Mouse (Mus musculus): Measurements from ENCODE around the gene Rnf183. TPM values are rescaled to one million over a fixed set of nuclear protein-coding genes. Genes with fewer than 3 reads are reported as not detected.

Gene Rnf183
- polyA plus RNA-seq, 1 experiment from 2014 or later = not detected

- no peak for ATAC-seq
- H3K36me3 ChIP-seq (ENCODE audit: control insufficient read depth, insufficient read depth, low read length) = peaks cover 20% of the 10 kb centered on the region; the same call in 1 of the 2 replicates
- H3K27me3 ChIP-seq (replicated peaks; ENCODE audit: control insufficient read depth, insufficient read depth, low read length) = no peaks in the 10 kb centered on the region
- H3K9ac ChIP-seq (ENCODE audit: low read depth, low read length) = no peak overlapping the region
- H3K27ac ChIP-seq (ENCODE audit: low read length) = no peak overlapping the region
- no peaks in the 10 kb centered on the region for H3K4me1 ChIP-seq (ENCODE audit: control insufficient read depth, insufficient read depth, low read length)
- H3K9me3 ChIP-seq (ENCODE audit: control insufficient read depth, low read length) = no peaks in the 10 kb centered on the region
- 61% methylated on average over 6 of the region's 6 CpGs for WGBS
- H3K4me2 ChIP-seq (ENCODE audit: low read depth, low read length) = no peak overlapping the region
- no peak overlapping the region for H3K4me3 ChIP-seq (ENCODE audit: low read length)
Measured at GRCm38 (mm10) chr4:62393459-62393858, 41.6 kb downstream of the Rnf183 start.

GRCm38 (mm10) chr4:62391892-62392291 lies 43.2 kb downstream of the Rnf183 start:
- Histone ChIP-seq H3K4me2 (ENCODE audit: low read depth, low read length) (no peak overlapping the region), H3K4me3 (ENCODE audit: low read length) (no peak overlapping the region), H3K36me3 (ENCODE audit: control insufficient read depth, insufficient read depth, low read length) (peaks cover 15% of the 10 kb centered on the region; the same call in 1 of the 2 replicates), H3K27me3 (replicated peaks; ENCODE audit: control insufficient read depth, insufficient read depth, low read length) (no peaks in the 10 kb centered on the region), H3K9me3 (ENCODE audit: control insufficient read depth, low read length) (no peaks in the 10 kb centered on the region), H3K27ac (ENCODE audit: low read length) (no peak overlapping the region), H3K9ac (ENCODE audit: low read depth, low read length) (no peak overlapping the region), H3K4me1 (ENCODE audit: control insufficient read depth, insufficient read depth, low read length) (no peaks in the 10 kb centered on the region)
- WGBS = 84% methylated on average over 7 of the region's 7 CpGs
- no peak for ATAC-seq

- Histone ChIP-seq H3K4me3 (ENCODE audit: low read length) (no peak overlapping the region), H3K9me3 (ENCODE audit: control insufficient read depth, low read length) (no peaks in the 10 kb centered on the region), H3K4me1 (ENCODE audit: control insufficient read depth, insufficient read depth, low read length) (peaks cover under 1% of the 10 kb centered on the region; the same call in 1 of the 2 replicates), H3K27me3 (replicated peaks; ENCODE audit: control insufficient read depth, insufficient read depth, low read length) (no peaks in the 10 kb centered on the region), H3K4me2 (ENCODE audit: low read depth, low read length) (no peak overlapping the region), H3K27ac (ENCODE audit: low read length) (peak overlapping the region; percentile 33), H3K9ac (ENCODE audit: low read depth, low read length) (no peak overlapping the region), H3K36me3 (ENCODE audit: control insufficient read depth, insufficient read depth, low read length) (peaks cover 15% of the 10 kb centered on the region; the same call in 1 of the 2 replicates)
- WGBS = 65% methylated on average over 5 of the region's 5 CpGs
- ATAC-seq = peak; percentile 80
Measured at GRCm38 (mm10) chr4:62389592-62390512, 45.2 kb downstream of the Rnf183 start.

DNA sequence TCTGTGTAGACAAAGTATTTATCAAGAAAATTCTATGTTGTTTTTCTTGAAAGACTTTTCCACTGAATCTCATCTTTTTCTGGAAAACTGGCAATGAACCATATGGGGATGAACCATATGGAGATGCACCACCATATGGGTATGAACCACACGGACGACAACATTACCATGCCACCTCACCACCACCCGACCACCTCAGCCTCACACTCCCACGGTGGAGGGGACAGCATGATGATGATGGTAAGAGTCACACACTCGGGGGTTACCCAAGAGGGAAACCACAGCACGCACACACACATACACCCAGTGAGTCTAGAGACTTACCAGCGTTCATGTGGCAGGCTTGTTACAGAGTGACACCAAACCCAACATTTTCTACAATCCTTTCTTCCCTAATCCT lies 49.6 kb downstream of the Rnf183 start:
- ATAC-seq = no peak
- Histone ChIP-seq H3K4me1 (ENCODE audit: control insufficient read depth, insufficient read depth, low read length) (peaks cover 8% of the 10 kb centered on the region; the same call in 1 of the 2 replicates), H3K27me3 (replicated peaks; ENCODE audit: control insufficient read depth, insufficient read depth, low read length) (no peaks in the 10 kb centered on the region), H3K27ac (ENCODE audit: low read length) (no peak overlapping the region), H3K36me3 (ENCODE audit: control insufficient read depth, insufficient read depth, low read length) (0 out of 2 replicates have a peak, but pooled peaks cover 7% of the 10 kb centered on the region), H3K9ac (ENCODE audit: low read depth, low read length) (no peak overlapping the region), H3K9me3 (ENCODE audit: control insufficient read depth, low read length) (no peaks in the 10 kb centered on the region), H3K4me2 (ENCODE audit: low read depth, low read length) (no peak overlapping the region), H3K4me3 (ENCODE audit: low read length) (no peak overlapping the region)
- 94% methylated on average over 7 of the region's 7 CpGs for WGBS

GRCm38 (mm10) chr4:62384159-62384558 lies 50.9 kb downstream of the Rnf183 start:
- no peak overlapping the region for H3K4me3 ChIP-seq (ENCODE audit: low read length)
- H3K27me3 ChIP-seq (replicated peaks; ENCODE audit: control insufficient read depth, insufficient read depth, low read length) = no peaks in the 10 kb centered on the region
- H3K4me2 ChIP-seq (ENCODE audit: low read depth, low read length) = no peak overlapping the region
- H3K36me3 ChIP-seq (ENCODE audit: control insufficient read depth, insufficient read depth, low read length) = 0 out of 2 replicates have a peak, but pooled peaks cover 6% of the 10 kb centered on the region
- peaks cover 8% of the 10 kb centered on the region for H3K4me1 ChIP-seq (ENCODE audit: control insufficient read depth, insufficient read depth, low read length)
- H3K9ac ChIP-seq (ENCODE audit: low read depth, low read length) = no peak overlapping the region
- H3K27ac ChIP-seq (ENCODE audit: low read length) = peak overlapping the region; percentile 62
- 71% methylated on average over 1 of the region's 1 CpGs for WGBS
- no peak for ATAC-seq
- no peaks in the 10 kb centered on the region for H3K9me3 ChIP-seq (ENCODE audit: control insufficient read depth, low read length)

- Histone ChIP-seq H3K4me2 (ENCODE audit: low read depth, low read length) (no peak overlapping the region), H3K9me3 (ENCODE audit: control insufficient read depth, low read length) (no peaks in the 10 kb centered on the region), H3K27me3 (replicated peaks; ENCODE audit: control insufficient read depth, insufficient read depth, low read length) (no peaks in the 10 kb centered on the region), H3K9ac (ENCODE audit: low read depth, low read length) (no peak overlapping the region), H3K36me3 (ENCODE audit: control insufficient read depth, insufficient read depth, low read length) (0 out of 2 replicates have a peak, but pooled peaks cover 4% of the 10 kb centered on the region), H3K27ac (ENCODE audit: low read length) (peak overlapping the region; percentile 62), H3K4me1 (ENCODE audit: control insufficient read depth, insufficient read depth, low read length) (peaks cover 8% of the 10 kb centered on the region), H3K4me3 (ENCODE audit: low read length) (no peak overlapping the region)
- peak; percentile 73 for ATAC-seq
- WGBS = 63% methylated on average over 7 of the region's 7 CpGs
Measured at GRCm38 (mm10) chr4:62383752-62384151, 51.3 kb downstream of the Rnf183 start.

DNA sequence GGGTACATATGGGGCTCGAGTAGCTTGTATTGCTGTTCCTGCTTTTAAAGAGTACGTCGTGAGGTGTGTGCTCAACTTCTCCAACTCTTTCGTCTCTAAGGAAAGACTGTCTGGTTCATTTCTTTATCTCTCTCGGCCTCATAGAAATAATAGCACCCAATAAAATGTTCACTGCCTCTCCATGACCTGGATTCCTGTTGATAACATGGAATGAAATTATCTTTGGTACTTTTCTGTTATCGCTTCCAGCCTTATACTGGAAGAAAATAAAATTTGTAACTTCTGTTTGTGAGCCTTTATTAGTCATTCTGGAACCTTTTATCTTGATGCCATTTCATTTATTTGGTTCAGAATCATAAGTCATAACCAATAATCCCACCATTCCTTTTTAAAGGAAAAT lies 51.8 kb downstream of the Rnf183 start:
- H3K36me3 ChIP-seq (ENCODE audit: control insufficient read depth, insufficient read depth, low read length) = no peaks in the 10 kb centered on the region
- H3K4me2 ChIP-seq (ENCODE audit: low read depth, low read length) = no peak overlapping the region
- peak overlapping the region; percentile 73; the same call in 1 of the 2 replicates for H3K27ac ChIP-seq (ENCODE audit: low read length)
- H3K27me3 ChIP-seq (replicated peaks; ENCODE audit: control insufficient read depth, insufficient read depth, low read length) = no peaks in the 10 kb centered on the region
- 0 out of 2 replicates have a peak, but pooled peaks have one; percentile 14 for ATAC-seq
- H3K4me3 ChIP-seq (ENCODE audit: low read length) = no peak overlapping the region
- WGBS = 73% methylated on average over 6 of the region's 6 CpGs
- H3K9ac ChIP-seq (ENCODE audit: low read depth, low read length) = no peak overlapping the region
- no peaks in the 10 kb centered on the region for H3K9me3 ChIP-seq (ENCODE audit: control insufficient read depth, low read length)
- H3K4me1 ChIP-seq (ENCODE audit: control insufficient read depth, insufficient read depth, low read length) = peaks cover 8% of the 10 kb centered on the region

DNA sequence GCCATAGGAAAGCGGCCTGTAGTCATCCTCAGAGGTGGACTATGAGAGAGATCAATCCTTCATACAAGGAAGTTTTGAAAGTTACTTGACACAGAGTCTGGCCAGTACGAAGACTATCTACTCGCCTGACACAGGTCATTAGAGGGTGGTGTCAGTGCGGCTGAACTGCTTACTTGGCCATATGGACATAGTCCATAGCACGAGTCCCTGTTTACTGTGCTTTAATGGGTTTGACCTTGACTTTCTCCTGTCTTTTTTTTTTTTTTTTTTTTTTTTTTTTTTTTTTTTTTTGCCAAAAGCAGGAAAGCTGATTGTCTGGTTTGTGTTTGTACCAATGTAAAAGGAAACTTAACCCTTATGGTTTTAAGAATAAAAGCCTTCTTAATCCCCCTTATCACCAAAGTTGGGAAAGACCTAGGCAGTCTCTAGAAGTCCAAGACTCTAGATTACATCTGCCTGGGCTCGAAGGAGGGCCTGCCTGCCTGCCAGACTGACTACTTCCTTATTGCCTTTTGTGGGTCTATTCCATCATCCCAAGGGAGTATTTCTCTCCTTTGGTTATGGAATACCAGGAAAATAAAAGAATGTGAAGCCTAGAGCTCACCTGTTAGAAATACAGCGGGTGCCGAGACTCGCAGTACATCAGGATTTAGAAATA lies 55.2 kb downstream of the Rnf183 start:
- peak; percentile 69 for ATAC-seq
- Histone ChIP-seq H3K27ac (ENCODE audit: low read length) (peak overlapping the region; percentile 75; the same call in 1 of the 2 replicates), H3K4me2 (ENCODE audit: low read depth, low read length) (no peak overlapping the region), H3K9ac (ENCODE audit: low read depth, low read length) (no peak overlapping the region), H3K4me3 (ENCODE audit: low read length) (no peak overlapping the region), H3K27me3 (replicated peaks; ENCODE audit: control insufficient read depth, insufficient read depth, low read length) (no peaks in the 10 kb centered on the region), H3K9me3 (ENCODE audit: control insufficient read depth, low read length) (no peaks in the 10 kb centered on the region), H3K36me3 (ENCODE audit: control insufficient read depth, insufficient read depth, low read length) (no peaks in the 10 kb centered on the region), H3K4me1 (ENCODE audit: control insufficient read depth, insufficient read depth, low read length) (peaks cover 7% of the 10 kb centered on the region)
- 57% methylated on average over 9 of the region's 9 CpGs for WGBS
